ENCODE assay signal across 8 mouse cellular contexts in genomic region chr3:32365546-32366245, GRCm38 (mm10). TPM values are rescaled to one million over a fixed set of nuclear protein-coding genes. Genes with fewer than 3 reads are reported as not detected.
DNase-seq lines count a peak whose midpoint lies in the region; ATAC-seq lines count a peak whose summit lies in the region.

TSS of gene Zmat3 (minus strand) at chr3:32366014.

- peak within 1 kb of the TSS; percentile 79 for H3K4me2 ChIP-seq in intestine, embryonic 14.5 days (ENCODE audit: low read length)

- peak; percentile 73 for ATAC-seq in intestine, embryonic 14.5 days (replicated peaks; ENCODE audit: low FRiP score, low TSS enrichment, low read depth)
- peak; percentile 89 for ATAC-seq in megakaryocyte-erythroid progenitor cell, adult 5-6 weeks (replicated peaks; ENCODE audit: low FRiP score, low TSS enrichment, poor library complexity, severe bottlenecking)

- H3K4me3 ChIP-seq in intestine, embryonic 14.5 days (ENCODE audit: low read depth, low read length), result peak within 1 kb of the TSS; percentile 60

- 0 out of 2 replicates have a peak, but pooled peaks cover 3% of the 10 kb centered on the region for H3K4me1 ChIP-seq in intestine, embryonic 14.5 days (replicated peaks; ENCODE audit: control insufficient read depth, insufficient read depth, low read length)

- H3K27ac ChIP-seq in intestine, embryonic 14.5 days (ENCODE audit: low read depth), result peak within 1 kb of the TSS; percentile 71

- no peaks in the 10 kb centered on the region for H3K36me3 ChIP-seq in intestine, embryonic 14.5 days (ENCODE audit: control insufficient read depth, insufficient read depth, low read length)

- peak; percentile 74 for DNase-seq in adipocyte (ENCODE audit: low spot score)
- DNase-seq in embryo, embryonic 10 days (ENCODE audit: low spot score), result peak; percentile 84
- DNase-seq in gastrocnemius, postnatal 14 days, result peak; percentile 91
- peak; percentile 88 for DNase-seq in intestine, embryonic 14.5 days (ENCODE audit: low spot score)
- peak; percentile 60 to 86 for DNase-seq in left cerebral cortex, postnatal 14 days (ENCODE audit: low spot score in 2 of 2)
- peak; percentile 87 for DNase-seq in right cerebral cortex, postnatal 14 days
- peak; percentile 80 for DNase-seq in urinary bladder, postnatal 25 days (ENCODE audit: low spot score)

- no peaks in the 10 kb centered on the region for H3K9me3 ChIP-seq in intestine, embryonic 14.5 days (ENCODE audit: control insufficient read depth, low read length)

- H3K9ac ChIP-seq in intestine, embryonic 14.5 days (ENCODE audit: low read length), result peak within 1 kb of the TSS; percentile 65

- 4% methylated on average over 30 of the region's 48 CpGs for WGBS in intestine, embryonic 14.5 days

- no peaks in the 10 kb centered on the region for H3K27me3 ChIP-seq in intestine, embryonic 14.5 days (replicated peaks; ENCODE audit: control insufficient read depth, insufficient read depth, low read length)

- intact Hi-C loops in gastrocnemius, postnatal 14 days (cut with DNase I; ENCODE audit: low total_unique reads), result no loop called here
- intact Hi-C loops in left cerebral cortex, postnatal 14 days (cut with DNase I), result loop anchor here (2.0 kb wide), 1 partner anchor 31 kb away; the partner anchor contains the start of gene Pik3ca

RNA-seq across cellular contexts. Expression of gene Zmat3, which starts in this region (rescaled TPM):
- 10 to 100 TPM in 1 of 2 experiments, 1 to 10 TPM in 1; 6.9 to 10.1 TPM for total RNA-seq in gastrocnemius, postnatal 14 days (2021)
- polyA plus RNA-seq in intestine, embryonic 14.5 days (2014; fragmentation: Nextera tagmentation; extraction: Ambion mirVana), result 5.9 and 7.7 TPM in 2 replicates
- total RNA-seq in left cerebral cortex, postnatal 14 days (2021), result 100 to 1,000 TPM; 104 to 117 TPM
- total RNA-seq in megakaryocyte-erythroid progenitor cell, adult 5-6 weeks (2014; fragmentation: Nextera tagmentation), result 7.7 and 14.9 TPM in 2 replicates
- 2.0 and 3.0 TPM in 2 replicates for total RNA-seq in megakaryocyte-erythroid progenitor cell, adult 5-6 weeks (2017)

Comparison
In these comparisons a context has a peak if more than half of its experiments do, and no peak if none do; other contexts are left out.
1. Peak in every context shown above with its lines: DNase-seq, ATAC-seq, H3K4me3 ChIP-seq and H3K27ac ChIP-seq.
2. RNA of gene Zmat3 (total RNA-seq): 104 to 117 TPM in left cerebral cortex, postnatal 14 days; 6.9 to 10.1 TPM in gastrocnemius, postnatal 14 days and 2.0 to 14.9 TPM in megakaryocyte-erythroid progenitor cell, adult 5-6 weeks; every median in the first group is over 4 times any median in the second.